Mouse (Mus musculus) liver, embryonic 14.5 days (tissue): ENCODE data around the gene 4930426L09Rik.

Source experiments
- CTCF ChIP-seq: IDR thresholded peaks from 2 replicates; pipeline ENCODE4 v1.5.1; 2016; ENCODE audit warnings: antibody characterized with exemption, low read depth, control low read depth
- EP300 ChIP-seq: IDR thresholded peaks from 2 replicates; pipeline ENCODE4 v1.6.1; 2016; ENCODE audit warnings: antibody characterized with exemption, low read depth

DNA sequence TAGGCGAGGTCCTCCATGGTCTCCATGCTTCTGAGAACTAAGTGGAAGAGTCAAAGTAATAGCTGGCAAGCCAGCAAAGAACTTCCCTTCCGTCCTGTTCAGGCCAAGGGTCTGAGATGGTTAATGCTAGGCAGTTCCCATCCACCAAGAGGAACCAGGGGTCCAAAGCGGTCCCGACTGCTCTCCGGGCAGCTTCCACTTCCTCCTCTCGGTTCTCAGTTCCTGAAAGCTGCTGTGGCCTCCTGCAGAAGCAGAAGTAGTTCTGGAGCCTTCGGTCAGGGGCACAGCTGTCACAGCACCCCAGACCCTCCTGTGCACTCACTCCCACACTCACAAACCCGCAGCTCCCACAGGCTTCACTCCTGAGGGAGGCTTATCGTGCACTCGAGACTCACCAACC lies 6.7 kb downstream of the 4930426L09Rik start:
- no peak for TF ChIP-seq CTCF
- TF ChIP-seq EP300: no peak
